Mouse (Mus musculus): Measurements from ENCODE around the gene Rere. TPM values are rescaled to one million over a fixed set of nuclear protein-coding genes. Genes with fewer than 3 reads are reported as not detected.
A peak's percentile ranks its signal among the peaks of the same experiment; 100 is the strongest.

Gene Rere
- total and polyA plus RNA-seq, 3 experiments: 19.3 to 46.4 (median 39.0) TPM

DNA sequence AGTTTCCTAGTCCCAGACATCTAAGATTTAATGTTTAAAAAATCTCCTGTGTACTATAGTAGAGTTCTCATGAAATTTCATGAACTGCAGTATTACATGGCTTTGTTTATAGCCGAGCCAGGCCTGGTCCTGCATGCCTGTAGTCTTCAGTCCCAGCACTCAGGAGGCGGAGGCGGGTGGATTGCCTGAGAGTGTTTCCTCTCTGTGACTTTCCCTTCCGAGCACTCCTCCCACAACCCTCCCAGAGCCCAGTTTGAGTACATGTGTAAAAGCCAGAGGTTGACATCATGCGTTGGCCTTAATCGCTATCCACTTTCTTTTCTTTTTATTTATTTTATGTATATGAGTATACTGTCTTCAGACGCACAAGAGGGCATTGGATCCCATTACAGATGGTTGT, 250.4 kb downstream of the Rere start:
- no peak for DNase-seq
- WGBS: 50% methylated on average over 7 of the region's 7 CpGs
- intact Hi-C loops (cut with DNase I): no loop called here

DNA sequence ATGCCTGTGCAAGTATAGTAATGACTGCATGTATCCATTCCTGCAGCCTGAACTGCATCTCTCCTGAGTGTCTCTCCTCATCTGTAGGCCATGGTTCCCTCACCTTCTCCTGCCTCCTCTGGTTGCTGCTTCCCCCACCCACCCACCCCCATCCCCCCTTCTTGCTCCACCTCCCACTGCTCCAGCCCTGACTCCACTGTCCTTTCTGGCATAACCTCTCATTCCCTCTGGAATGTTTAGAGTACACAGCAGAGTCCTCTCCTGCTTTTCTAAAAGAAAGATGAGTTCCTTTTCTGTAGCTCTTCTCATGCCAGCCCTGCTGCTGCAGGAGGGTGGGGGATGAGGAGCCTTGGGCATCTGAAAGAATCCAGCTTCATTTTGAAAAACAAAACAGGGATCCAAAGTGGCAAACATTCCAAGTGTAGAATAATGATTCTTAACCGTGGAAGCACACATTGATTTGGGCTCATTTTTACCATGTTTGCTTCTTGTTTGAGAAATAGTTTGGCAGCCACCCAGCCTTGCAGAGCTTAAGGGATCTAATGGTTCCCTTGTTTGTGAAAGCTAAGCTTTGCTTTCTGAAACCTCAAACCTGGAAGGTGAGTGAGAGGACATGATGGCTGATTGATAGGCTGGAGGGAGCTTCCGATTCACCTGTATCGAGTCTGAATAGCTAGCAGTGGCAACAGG, 255.5 kb downstream of the Rere start:
- Histone ChIP-seq H3K9ac (ENCODE audit: low read depth, low read length) (no peak overlapping the region), H3K79me2 (replicated peaks; ENCODE audit: control insufficient read depth, insufficient read depth, low read length) (0 out of 2 replicates have a peak, but pooled peaks cover 1% of the 10 kb centered on the region), H3K36me3 (ENCODE audit: control insufficient read depth, insufficient read depth, low read length) (no peaks in the 10 kb centered on the region), H3K27ac (no peak overlapping the region), H3K27me3 (ENCODE audit: control insufficient read depth, insufficient read depth, low read length) (no peaks in the 10 kb centered on the region), H3K4me1 (ENCODE audit: control insufficient read depth, insufficient read depth, low read length) (no peaks in the 10 kb centered on the region), H3K4me3 (no peak overlapping the region)
- no peak for TF ChIP-seq EP300 (IDR thresholded peaks at IDR 0.05; ENCODE audit: insufficient read depth, low read depth, low read length)
- TF ChIP-seq POLR2A (IDR thresholded peaks at IDR 0.05; ENCODE audit: insufficient read depth, low read depth, low read length): no peak
- TF ChIP-seq CTCF (IDR thresholded peaks at IDR 0.05): no peak
- no peak for DNase-seq
- intact Hi-C loops (cut with DNase I): no loop called here
- 89% methylated on average over 3 of the region's 3 CpGs for WGBS

More for the DNA sequence above, 250.4 kb downstream of the Rere start:
- TF ChIP-seq CTCF (IDR thresholded peaks at IDR 0.05) (no peak), EP300 (IDR thresholded peaks at IDR 0.05; ENCODE audit: insufficient read depth, low read depth, low read length) (no peak), POLR2A (IDR thresholded peaks at IDR 0.05; ENCODE audit: insufficient read depth, low read depth, low read length) (no peak)
- H3K27me3 ChIP-seq (ENCODE audit: control insufficient read depth, insufficient read depth, low read length): no peaks in the 10 kb centered on the region
- no peak overlapping the region for H3K9ac ChIP-seq (ENCODE audit: low read depth, low read length)
- no peaks in the 10 kb centered on the region for H3K4me1 ChIP-seq (ENCODE audit: control insufficient read depth, insufficient read depth, low read length)
- no peaks in the 10 kb centered on the region for H3K36me3 ChIP-seq (ENCODE audit: control insufficient read depth, insufficient read depth, low read length)
- no peak overlapping the region for H3K27ac ChIP-seq
- H3K79me2 ChIP-seq (replicated peaks; ENCODE audit: control insufficient read depth, insufficient read depth, low read length): no peaks in the 10 kb centered on the region
- no peak overlapping the region for H3K4me3 ChIP-seq

DNA sequence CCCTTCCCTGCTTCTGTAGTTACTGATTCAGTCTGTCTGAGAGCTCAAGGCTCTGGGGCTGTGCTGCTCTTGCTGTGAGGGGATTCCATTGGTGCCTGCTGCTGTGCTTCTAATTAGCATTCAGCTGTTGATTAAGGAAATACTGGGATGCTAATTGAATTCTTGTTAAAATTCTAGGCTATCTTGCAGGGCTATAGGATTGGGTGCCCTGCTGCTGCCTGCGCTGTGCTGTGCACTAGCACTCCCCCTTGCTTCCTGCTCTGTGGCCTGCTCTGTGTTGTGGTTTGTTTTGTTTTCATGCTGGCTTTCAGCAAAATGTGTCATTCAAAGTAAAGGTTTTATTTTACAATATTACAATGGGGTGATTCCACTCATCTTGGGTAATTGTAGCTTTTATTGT, 258.4 kb downstream of the Rere start:
- Histone ChIP-seq H3K4me1 (ENCODE audit: control insufficient read depth, insufficient read depth, low read length) (peaks cover 2% of the 10 kb centered on the region), H3K27ac (no peak overlapping the region), H3K9ac (ENCODE audit: low read depth, low read length) (no peak overlapping the region), H3K36me3 (ENCODE audit: control insufficient read depth, insufficient read depth, low read length) (no peaks in the 10 kb centered on the region), H3K4me3 (no peak overlapping the region), H3K79me2 (replicated peaks; ENCODE audit: control insufficient read depth, insufficient read depth, low read length) (0 out of 2 replicates have a peak, but pooled peaks cover 1% of the 10 kb centered on the region), H3K27me3 (ENCODE audit: control insufficient read depth, insufficient read depth, low read length) (no peaks in the 10 kb centered on the region)
- TF ChIP-seq CTCF (IDR thresholded peaks at IDR 0.05) (no peak), POLR2A (IDR thresholded peaks at IDR 0.05; ENCODE audit: insufficient read depth, low read depth, low read length) (no peak), EP300 (IDR thresholded peaks at IDR 0.05; ENCODE audit: insufficient read depth, low read depth, low read length) (no peak)
- WGBS: 94% methylated on average over 1 of the region's 1 CpGs
- intact Hi-C loops (cut with DNase I): no loop called here
- no peak for DNase-seq

DNA sequence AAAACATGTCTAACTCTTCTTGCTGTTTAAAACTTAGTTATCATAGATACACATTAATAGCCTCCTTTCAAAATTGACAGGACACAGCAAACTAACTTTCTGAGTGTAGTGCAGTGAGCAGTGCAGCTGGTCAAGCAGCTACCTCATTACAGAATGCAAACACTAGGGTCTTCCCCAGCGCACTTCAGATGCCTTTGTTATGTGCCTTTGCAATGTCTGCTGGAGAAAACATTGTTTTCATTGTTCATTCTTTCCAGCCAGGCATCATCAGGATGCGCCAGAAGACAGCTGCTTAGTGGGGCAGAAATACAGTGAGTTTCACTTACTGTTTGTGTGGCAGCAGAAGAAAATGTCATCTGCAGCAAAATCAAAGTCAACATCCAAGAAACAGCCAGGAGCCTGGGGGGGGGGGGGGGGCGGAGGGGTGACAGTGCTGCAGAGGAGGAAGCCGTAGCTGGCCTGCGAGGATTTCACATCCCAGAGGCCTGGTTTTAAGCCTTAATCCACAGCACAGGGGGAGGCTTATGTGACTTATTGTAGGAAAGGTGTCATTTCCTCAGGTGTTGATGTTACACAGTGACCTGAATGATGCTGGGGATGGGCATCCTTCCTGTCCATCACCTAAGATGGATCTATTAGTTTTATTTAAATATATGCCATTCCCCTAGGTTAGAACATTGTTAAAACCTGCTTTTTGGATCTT, 259.1 kb downstream of the Rere start:
- Histone ChIP-seq H3K79me2 (replicated peaks; ENCODE audit: control insufficient read depth, insufficient read depth, low read length) (0 out of 2 replicates have a peak, but pooled peaks cover 1% of the 10 kb centered on the region), H3K4me3 (no peak overlapping the region), H3K27ac (no peak overlapping the region), H3K4me1 (ENCODE audit: control insufficient read depth, insufficient read depth, low read length) (peaks cover 2% of the 10 kb centered on the region), H3K9ac (ENCODE audit: low read depth, low read length) (no peak overlapping the region), H3K36me3 (ENCODE audit: control insufficient read depth, insufficient read depth, low read length) (no peaks in the 10 kb centered on the region), H3K27me3 (ENCODE audit: control insufficient read depth, insufficient read depth, low read length) (no peaks in the 10 kb centered on the region)
- no peak for DNase-seq
- TF ChIP-seq EP300 (IDR thresholded peaks at IDR 0.05; ENCODE audit: insufficient read depth, low read depth, low read length) (no peak), POLR2A (IDR thresholded peaks at IDR 0.05; ENCODE audit: insufficient read depth, low read depth, low read length) (no peak), CTCF (IDR thresholded peaks at IDR 0.05) (no peak)
- intact Hi-C loops (cut with DNase I): no loop called here
- 61% methylated on average over 4 of the region's 5 CpGs for WGBS

DNA sequence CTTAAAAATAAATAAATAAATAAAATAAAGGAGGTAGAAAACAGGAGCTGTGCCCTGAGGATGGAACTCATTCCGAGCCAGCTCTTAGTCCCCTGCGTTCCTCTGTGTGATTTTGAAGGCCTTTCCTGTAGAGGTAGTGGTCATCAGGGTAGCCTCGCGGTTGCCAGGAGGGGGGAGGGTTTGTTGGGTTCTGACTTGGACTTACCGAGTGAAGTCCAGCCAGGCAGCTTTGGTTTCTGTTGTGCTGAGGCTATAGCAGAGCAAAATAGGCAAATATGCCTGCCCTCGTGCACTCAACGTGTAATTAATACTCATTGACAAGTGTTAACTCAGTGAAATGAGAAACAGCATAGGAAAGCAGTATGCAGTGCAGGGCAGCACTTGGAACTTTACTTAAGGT, 262.8 kb downstream of the Rere start:
- no peaks in the 10 kb centered on the region for H3K27me3 ChIP-seq (ENCODE audit: control insufficient read depth, insufficient read depth, low read length)
- no peaks in the 10 kb centered on the region for H3K36me3 ChIP-seq (ENCODE audit: control insufficient read depth, insufficient read depth, low read length)
- no peak for DNase-seq
- WGBS: 62% methylated on average over 7 of the region's 7 CpGs
- H3K27ac ChIP-seq: peak overlapping the region; percentile 26
- H3K79me2 ChIP-seq (replicated peaks; ENCODE audit: control insufficient read depth, insufficient read depth, low read length): 0 out of 2 replicates have a peak, but pooled peaks cover 1% of the 10 kb centered on the region
- peaks cover 2% of the 10 kb centered on the region for H3K4me1 ChIP-seq (ENCODE audit: control insufficient read depth, insufficient read depth, low read length)
- intact Hi-C loops (cut with DNase I): loop anchor here (2.0 kb wide), 1 partner anchor 25 kb away; no protein-coding TSS in a partner anchor
- no peak for TF ChIP-seq POLR2A (IDR thresholded peaks at IDR 0.05; ENCODE audit: insufficient read depth, low read depth, low read length)
- TF ChIP-seq EP300 (IDR thresholded peaks at IDR 0.05; ENCODE audit: insufficient read depth, low read depth, low read length): no peak
- no peak for TF ChIP-seq CTCF (IDR thresholded peaks at IDR 0.05)
- H3K9ac ChIP-seq (ENCODE audit: low read depth, low read length): no peak overlapping the region
- H3K4me3 ChIP-seq: no peak overlapping the region

Measured in heart, adult 2 months (tissue).